Mouse (Mus musculus) thymus, postnatal 25 days (tissue): Measurements from ENCODE around the gene Rab3gap1.

Experiments
- DNase-seq: peaks from one replicate; pipeline ENCODE4 v3.0.0; 2022

Gene Rab3gap1

DNA sequence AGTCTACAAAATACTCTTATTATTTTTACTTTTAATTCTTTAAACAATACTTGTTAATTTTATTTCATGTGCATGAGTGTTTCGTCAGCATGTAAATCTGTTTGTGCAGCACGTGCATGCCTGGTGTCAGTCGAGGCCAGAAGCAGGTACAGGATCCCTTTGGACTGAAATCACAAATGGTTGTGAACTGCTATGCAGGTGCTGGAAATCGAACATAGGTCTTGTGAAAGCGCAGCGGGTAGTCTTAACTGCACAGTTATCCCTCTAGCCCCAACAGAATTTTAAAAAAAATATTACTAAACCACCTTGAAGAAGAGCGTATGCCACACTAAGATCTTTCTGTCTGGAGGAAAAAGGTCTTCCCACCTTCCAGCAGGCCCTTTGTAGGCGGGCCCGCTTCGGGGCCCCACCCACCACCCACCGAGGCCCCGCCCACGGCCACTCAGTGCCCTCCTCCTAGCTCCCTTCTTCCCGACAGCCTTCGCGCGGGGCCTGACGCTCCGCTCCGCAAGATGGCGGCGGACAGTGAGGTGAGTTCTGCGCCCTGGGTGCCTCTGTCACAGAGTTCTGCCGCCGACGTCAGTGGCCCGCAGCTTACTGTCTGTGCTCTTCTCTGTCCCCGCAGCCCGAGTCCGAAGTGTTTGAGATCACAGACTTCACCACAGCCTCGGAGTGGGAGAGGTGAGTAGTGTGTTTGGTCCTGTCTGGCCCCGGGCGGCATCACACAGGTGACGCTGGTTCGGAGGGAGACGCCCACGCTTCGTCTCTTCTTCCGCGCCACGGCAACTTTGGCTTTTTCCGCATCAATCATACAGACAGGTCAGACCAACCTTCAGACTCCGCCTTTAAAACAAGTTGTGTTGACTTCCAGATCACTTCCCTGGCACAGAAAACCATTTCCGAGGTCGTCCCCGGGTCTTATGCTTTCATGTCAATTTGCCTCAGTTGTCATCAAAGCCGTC lies at the start of gene Rab3gap1:
Rab3gap1 (plus strand) TSS at position 474 of the 962 bp plus-strand sequence.
- peak; percentile 92 for DNase-seq

DNA sequence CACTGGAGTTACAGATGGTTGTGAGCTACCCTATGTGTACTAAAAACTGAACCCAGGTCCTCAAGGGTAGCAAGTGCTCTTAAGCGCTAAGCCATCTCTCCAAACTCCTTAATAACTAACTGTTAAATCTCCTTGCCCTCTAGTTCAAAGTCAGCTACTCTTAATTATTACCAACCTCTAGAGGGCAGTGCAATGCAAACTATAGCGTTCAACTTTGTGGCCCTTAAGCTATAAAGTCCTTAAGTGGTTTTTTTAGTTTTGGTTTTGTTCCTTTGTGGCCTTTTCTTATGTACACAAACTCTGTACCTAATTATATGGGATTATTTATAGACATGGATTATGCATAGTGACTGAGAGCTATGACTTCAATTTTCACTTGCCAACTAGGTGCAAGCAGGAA lies 41.2 kb upstream of the Rab3gap1 start:
- DNase-seq: peak; percentile 26

DNA sequence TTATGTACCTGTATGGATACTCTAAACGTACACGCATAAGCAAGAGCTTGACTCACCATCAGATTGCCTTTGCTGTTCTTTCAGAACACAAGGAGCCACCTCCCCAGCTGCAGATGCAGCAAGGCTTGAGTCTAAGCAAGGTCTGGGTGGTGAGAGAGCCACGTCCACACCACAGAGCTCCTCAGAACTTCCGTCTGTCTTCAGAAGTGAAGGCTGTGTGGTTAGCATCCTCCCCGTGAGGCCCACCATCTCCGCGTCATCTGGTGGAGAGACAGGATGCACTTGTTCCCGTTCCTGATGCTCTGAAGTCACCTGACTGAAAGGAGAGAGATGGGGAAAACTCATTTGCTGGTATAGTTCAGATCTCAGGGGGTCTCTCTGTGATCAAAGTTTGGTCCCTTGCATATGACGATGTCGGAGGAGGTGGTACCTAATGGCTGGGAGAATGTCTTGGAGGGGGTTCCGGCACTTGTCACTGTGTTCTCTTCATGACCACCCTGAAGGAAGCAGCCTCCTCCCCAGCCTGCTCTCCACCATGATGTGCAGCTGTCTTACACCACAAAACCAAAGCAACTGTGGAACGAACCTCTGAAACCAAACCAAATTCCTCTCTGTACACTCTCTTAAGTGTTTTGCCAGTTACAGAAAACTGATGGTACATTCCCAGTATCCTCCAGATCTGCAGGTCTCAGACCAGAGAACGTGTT lies 38.2 kb upstream of the Rab3gap1 start:
- peak; percentile 75 for DNase-seq

DNA sequence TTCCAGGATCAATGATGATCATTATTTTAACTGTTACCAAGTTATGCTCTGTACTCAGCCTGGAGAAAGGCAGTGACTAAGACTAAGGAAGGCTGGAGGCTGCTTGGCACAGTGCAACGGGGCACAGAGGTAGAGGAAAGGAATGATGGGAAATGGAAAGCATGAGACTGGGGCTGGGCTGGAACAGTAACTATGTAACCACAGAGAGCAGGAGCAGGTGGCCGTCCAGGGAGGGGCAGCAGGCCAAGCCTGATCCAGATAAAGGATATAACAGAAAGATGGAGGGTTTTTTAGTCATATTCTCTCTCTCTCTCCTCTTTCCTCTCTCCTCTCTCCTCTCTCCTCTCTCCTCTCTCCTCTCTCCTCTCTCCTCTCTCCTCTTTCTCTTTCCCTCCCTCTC lies 34.9 kb upstream of the Rab3gap1 start:
- no peak for DNase-seq

DNA sequence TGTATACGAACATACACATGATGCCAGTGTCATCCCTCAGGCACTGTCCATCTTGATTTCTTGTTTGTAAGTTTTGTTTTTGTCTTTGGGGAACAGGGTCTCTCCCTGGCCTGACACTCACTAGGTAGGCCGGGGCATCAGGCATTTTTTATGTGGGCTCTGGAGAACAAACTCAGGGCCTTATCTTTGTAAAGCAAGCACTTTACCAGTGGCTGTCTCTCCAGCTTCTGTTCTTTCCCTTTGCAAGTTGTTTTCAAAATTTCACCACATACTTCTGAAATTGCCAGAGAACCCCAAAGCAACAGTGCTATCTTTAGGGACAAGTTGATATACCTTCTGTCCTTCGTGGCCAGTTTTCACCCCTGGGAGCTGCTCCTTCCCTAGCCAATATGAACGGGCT lies 34.4 kb upstream of the Rab3gap1 start:
- DNase-seq: no peak

DNA sequence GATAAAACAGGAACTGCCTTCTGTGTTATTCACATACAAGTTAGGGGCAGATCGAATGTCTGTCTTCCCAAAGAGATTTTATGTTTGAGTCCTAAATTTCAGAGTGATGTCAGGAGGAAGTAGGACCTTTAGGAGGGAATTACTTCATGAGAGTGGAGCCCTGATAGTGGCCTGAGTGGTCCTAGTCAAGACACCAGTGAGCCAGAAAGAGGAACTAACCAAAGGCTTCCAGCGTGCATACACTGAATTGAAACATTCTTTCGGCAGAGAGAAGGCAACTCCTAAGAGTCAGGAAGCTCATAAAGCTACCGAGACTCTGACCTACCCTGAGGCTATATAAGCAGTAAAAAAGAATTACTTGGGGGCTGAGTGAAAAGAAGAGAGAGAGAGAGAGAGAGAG lies 32.0 kb upstream of the Rab3gap1 start:
- no peak for DNase-seq

DNA sequence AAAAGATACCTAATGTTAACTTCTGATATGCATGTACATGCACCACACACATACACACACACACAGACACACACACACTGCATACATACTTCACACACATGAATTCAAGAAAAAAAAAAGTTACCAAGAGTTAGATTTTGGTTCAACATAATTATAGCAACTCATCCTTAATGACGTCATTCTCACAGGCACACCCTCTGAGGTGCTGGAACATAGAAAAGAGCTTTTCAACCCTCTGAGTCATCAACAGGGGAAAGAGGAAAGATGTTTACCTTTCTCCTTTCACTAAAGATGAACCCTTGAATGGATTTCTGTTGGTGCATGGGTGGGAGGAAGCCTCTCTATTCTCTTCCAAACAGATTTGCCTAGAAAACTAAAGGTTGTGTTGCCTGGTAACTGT lies 30.0 kb upstream of the Rab3gap1 start:
- DNase-seq: no peak

DNA sequence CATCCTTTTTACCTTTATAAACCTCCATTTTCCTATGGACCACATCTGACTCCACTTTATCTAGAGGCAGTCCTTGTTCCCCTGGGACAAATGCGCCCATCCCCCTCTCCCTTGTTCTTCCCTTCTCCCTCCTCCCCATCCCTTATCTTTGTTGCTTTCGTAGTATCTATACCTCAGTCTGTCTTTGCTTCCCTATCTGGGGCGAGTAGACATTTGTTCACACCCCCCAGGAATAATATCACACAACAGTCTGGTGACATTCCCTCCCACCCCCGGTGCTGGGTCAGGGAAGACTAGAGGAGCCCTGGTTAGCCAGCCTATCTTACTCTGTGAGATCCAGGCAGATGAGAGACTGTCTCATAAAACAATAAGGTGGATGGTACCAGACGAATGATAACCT lies 23.1 kb upstream of the Rab3gap1 start:
- DNase-seq: no peak

DNA sequence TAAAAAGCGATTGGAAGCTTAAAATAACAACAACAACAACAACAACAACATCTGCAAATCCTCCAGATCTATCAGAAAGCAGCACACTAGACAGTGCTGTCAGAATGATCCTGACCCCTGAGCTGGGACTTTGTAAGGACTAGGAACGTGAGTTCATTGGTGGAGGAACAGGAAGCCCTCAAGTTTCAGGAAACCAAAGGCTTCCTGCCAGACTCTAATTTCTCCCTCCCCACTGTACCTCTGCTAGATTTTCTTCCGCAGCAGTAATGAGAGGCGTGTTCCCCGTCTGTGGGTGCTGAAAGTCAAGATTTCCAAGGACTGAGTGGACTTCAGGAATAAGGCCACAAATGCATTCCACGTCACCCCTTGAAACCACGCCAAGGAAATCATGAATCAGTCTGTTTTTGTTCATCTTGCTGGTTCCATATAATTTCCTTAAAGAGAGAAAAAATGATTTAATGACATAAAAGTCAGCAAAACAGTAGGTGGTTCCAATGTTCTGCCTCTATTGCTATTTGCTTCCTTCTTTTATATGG lies 18.4 kb upstream of the Rab3gap1 start:
- DNase-seq: peak; percentile 17

DNA sequence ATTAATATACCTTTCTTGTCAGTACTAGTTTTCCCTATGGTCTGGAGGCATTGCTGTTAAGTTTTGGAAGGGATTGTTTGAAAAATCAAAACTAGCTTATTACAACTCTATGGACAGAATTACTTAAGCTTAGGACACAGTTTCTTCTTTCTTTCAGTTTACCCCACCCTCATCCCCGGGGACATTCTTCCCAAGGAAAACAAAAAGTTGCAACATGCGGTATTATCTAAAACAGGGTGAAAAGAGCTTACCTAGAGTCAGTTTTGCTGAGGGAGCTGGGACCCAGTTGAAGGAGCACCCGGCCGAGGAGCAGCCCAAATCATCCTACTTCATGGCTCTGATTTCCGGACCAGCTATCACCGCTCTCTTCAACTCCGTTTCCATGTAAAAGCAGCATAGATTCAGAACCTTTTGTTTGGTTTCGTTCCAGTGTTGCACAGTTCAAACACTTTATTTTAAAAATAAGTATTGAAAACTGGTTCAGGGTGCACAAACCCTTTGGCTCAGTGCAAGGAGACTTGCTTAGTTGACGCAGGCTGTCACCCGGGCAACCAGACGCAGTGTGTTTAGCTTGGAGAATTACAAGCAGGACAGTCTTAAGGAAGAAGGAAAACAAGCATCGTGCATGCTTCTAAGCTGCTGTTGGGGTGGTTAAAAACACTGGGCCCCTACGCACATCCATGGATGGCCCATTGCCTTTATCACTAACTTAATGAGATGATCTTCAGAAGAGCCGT lies 13.9 kb upstream of the Rab3gap1 start, which contains the start of gene Map3k19:
Map3k19 (minus strand) TSS at position 546 of the 737 bp plus-strand sequence.
- DNase-seq: no peak

DNA sequence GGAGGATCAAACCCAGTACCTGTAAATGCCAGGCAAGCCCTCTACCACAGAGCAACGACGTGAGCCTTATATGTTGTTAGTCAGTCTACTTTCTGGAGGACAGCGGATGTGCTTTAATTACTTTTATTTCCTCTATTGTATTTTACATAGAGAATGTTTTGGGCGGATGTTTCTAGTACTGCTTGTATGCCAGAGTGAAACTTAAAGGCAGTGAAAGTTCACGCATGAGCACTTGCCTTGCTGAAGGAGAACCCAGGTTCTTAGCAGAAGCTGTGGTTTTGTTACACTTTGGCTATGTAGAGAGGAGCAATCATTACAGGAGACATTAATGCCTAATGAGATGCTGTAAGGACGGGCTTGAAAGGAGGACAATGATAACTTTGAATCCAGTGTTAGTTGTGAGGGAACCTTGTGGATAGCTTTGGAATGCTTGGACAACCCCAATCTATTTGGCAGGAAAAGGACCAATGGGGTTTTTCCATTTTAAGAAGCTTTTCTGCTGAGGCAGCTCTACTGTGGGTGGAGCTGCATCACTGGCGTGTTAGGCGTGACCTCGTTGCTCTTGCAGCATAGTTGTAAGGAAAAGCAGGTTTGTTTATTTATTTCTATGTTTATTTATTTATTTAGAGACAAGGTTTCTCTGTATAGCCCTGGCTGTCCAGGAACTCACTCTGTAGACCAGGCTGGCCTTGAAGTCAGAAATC lies 9.5 kb upstream of the Rab3gap1 start:
- no peak for DNase-seq

DNA sequence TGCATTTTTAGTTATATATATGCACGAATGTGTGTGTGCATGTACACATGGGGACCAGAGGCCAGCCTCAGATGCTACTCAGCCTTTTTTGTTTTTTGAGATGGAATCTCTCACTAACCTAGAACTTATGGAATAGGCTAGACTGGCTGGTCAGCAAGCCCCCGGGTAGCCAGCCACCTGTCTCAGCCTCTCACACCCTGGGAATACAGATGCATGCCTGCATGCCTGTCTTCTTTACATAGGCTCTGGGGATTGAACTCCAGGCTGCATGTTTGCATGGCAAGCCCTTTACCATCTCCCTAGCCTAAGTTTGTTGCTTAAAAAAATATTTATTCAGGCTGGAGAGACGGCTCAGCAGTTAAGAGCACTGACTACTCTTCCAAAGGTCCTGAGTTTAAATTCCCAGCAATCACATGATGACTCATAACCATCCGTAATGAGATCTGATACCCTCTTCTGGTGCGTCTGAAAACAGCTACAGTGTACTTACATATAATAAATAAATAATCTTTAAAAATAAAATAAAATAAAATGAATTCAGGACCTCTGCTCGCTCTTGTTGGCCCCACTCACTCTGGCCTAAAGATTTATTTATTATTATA lies 8.7 kb upstream of the Rab3gap1 start:
- no peak for DNase-seq

DNA sequence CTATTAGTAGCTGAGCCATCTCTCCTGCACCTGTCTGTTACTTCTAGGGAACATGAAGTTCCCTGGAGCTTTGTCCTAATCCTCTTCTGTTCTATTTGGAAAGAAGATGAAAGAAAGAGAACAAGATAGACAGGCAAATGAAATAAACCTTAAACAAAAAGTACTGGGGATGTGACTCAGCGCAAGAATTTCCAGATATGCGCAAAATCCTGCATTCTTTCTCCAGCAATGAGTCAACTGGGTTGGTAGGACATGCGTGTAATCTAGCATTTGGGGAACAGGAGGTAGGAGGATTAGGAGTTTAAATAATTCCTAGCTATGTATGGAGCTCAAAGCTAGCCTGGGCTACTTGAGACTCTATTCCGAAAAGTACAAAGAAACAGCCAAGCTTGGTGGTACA lies 8.1 kb upstream of the Rab3gap1 start:
- DNase-seq: no peak

DNA sequence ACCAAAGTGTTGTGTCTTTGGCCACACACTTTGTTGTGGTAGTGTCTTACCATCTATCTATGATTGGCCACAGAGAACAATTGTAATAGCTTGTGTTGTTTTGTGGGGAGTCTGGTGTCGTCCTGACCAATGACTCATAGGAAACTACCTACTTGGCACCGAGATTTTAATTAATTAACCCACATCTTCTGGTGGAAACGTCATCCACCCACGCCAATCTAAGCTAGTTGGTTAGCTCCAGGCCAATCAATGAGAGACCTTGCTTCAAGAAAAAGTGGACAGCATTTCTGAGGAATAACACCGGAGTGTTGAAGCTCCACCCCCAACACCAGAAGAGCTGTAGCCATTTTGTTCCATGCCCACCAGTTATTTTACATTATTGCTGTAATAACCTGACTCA lies 6.7 kb upstream of the Rab3gap1 start:
- DNase-seq: no peak

DNA sequence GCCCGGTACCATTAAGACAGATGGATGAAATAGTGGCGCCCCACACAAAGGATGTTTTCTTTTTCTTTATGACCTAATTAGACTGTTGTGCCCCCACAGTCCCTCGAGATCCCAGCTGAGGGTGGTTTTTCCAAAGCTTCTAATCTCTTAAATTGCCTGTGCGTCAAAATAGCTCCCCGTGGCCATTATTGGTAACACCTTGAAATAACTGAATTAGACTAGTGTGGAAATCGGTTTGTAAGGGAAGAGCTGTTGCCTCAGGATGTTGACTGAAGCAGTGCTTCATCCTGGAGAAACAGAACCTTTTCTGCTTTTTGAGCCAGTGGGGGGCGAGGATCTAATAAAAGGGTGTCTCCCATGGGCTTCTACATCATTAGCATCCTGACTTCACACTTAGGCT lies 4.8 kb upstream of the Rab3gap1 start:
- DNase-seq: no peak

DNA sequence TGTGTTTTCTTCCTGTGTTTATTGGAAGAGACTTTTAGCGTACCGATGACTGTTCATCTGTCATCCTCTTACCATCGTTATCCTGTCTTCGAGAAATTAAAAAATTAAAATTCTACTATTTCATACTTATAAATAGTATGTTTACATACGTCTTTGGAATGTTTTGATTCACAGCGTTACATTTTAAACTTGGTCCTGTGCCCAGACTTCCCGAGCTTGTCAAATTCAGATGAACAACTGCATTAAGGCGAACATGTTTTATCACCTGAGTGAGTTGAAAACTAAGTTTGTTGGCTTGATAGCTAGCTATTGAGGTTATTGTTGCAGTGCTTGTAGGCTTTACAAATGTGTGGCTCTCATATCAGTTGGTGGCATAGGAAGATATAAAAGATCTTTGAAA lies 703 bp downstream of the Rab3gap1 start:
- DNase-seq: no peak

DNA sequence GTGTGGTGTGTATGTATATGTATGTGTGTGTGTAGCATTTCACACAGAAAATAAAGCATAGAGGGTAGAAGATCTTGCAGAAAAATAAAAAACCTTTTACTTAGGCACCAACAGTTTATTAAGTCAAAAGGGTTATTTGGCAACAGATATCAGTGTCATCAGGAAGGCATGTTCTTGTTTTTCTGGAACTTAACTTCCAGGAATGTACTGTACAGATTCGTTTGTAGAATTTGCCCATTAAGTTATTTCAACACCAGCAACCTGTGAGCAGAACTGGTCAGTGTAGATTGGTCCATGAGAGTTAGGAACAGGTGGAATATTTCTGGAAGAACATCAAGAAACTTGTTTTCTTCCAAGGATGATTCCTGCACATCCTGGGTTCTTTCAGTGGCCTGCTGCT lies 30.8 kb downstream of the Rab3gap1 start:
- DNase-seq: no peak

DNA sequence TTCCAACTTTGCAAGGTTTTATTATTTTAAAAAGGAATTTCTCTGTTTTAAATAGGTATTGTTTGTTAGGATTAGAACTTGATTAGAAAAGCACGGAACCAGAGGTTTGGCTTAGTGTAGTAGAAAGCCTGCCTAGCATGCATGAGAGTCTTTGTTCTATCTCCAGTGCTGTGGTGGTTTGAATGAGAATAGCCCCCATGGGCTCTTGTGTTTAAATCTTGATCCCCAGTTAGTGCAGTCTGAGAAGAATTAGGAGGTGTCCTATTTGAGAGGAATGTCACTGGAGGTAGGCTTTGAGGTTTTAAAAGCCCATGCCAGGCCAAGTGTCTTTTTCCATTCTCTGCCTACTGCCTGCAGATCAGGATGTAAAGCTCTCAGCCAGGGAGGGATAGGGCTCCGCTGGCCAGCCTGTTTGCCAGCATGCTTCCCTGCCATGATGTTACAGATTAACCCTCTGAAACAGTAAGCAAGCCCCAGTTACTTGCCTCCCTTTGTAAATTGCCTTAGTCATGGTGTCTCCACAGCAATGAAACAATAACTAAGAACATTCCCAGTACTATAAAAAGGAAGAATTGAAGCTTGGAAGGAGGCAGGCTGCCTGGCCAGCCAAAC lies 36.3 kb downstream of the Rab3gap1 start:
- no peak for DNase-seq

DNA sequence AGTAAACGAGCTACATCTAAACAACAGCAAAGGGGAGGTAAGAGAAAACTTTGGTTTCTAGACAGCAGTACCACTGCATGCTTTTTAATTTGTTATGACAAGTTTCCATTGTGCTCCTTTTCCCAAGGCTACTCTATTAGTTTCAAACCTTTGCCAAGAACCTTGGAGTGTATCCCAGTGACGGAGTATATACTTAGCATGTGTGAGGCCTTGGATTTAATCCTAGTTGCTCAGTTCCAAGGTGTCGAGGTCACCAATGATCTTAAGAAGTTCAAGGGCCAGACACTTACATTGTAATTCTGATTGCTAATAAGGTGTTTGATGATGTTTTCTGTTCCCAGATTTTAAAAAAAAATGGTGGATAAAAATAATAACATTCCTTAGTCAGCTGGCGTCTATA lies 44.5 kb downstream of the Rab3gap1 start:
- DNase-seq: no peak

DNA sequence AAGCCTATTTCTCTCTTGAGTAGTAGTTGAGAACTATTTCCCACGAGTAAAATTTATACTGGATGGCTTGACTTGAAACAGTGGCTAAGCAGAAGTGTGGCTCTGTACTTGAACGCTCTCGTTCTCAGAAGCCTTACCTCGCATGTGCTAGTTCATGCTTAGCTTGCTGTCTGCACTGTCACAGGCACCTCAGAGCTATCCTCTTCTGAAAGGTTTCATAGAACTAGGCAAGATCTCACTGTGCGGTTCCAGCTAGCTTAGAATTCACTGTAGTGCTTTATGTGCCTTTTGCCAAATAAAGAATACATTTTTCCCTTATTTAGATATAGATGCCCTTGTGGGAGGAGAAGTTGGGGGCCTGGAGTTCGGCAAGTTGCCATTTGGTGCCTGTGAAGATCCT lies 46.7 kb downstream of the Rab3gap1 start:
- DNase-seq: no peak

DNA sequence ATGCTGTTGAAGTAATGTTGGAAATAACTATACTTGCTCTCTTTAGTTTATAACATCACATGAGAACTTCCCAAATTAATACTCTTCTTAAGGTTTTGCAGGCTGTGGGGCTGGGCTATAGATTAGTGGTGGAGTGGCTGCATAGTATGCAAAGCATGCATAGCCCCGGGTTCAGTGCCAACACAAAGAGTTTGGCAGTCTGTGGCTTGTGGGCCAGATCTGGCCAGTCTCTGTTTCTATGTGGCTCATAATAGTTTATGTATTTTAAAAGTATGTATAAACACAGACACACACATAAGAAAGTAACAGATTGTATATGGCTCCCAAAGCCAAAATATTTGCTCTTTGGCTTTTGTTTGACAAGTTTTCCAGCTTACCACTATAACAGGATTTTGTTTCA lies 47.2 kb downstream of the Rab3gap1 start:
- DNase-seq: no peak

DNA sequence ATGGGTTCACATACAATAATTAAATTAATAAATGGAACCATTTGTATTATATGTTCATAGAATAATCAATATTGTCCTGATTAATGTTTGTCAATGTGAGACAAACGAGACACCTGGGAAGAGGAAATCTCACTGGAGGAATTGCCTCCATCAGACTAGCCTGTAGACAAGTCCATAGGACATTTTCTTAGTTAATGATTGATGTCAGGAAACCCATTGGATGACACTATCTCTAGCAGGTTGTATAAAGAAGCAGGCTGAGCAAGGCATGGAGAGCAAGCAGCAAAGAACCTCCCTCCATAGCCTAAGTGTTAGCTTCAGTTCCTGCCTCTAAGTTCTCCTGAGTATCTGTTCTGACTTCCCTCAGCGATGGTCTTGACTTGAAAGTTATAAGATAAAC lies 64.8 kb downstream of the Rab3gap1 start:
- no peak for DNase-seq
